Mouse (Mus musculus): Measurements from ENCODE around the gene Ttk. TPM values are rescaled to one million over a fixed set of nuclear protein-coding genes. Genes with fewer than 3 reads are reported as not detected.

Gene Ttk
- polyA plus RNA-seq, 1 experiment from 2014 or later = 26.4 TPM

DNA sequence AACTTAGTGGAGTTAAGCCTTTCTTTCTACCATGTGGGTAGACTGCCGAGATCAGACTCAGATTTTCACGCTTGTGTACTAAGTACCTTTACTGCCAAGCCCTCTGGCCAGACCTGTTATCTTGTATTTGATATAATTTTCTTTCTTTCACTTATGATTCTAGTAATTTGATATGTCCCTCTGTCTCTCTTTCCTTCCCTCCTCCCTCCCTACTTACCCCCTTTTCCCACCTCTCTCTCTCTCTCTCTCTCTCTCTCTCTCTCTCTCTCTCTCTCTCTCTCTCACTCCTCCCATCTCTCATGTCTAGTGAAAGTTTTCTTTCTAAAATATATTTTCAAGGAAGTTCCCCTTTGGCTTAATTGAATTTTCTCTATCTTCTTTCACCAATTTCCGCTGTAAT lies 72.5 kb downstream of the Ttk start:
- Histone ChIP-seq H3K9me3 (replicated peaks) (no peaks in the 10 kb centered on the region), H3K4me1 (no peaks in the 10 kb centered on the region), H3K4me3 (no peak overlapping the region), H3K27me3 (replicated peaks) (no peaks in the 10 kb centered on the region), H3K4me2 (no peak overlapping the region), H3K9ac (no peak overlapping the region), H3K36me3 (no peaks in the 10 kb centered on the region), H3K27ac (no peak overlapping the region)
- WGBS (ENCODE audit: insufficient replicate concordance) = 68% methylated on average over 3 of the region's 3 CpGs
- ATAC-seq = no peak

- Histone ChIP-seq H3K4me2 (no peak overlapping the region), H3K36me3 (no peaks in the 10 kb centered on the region), H3K9ac (no peak overlapping the region), H3K27me3 (replicated peaks) (no peaks in the 10 kb centered on the region), H3K4me1 (no peaks in the 10 kb centered on the region), H3K4me3 (no peak overlapping the region), H3K27ac (no peak overlapping the region), H3K9me3 (replicated peaks) (no peaks in the 10 kb centered on the region)
- 62% methylated on average over 2 of the region's 2 CpGs for WGBS (ENCODE audit: insufficient replicate concordance)
- no peak for ATAC-seq
These were observed 75.3 kb downstream of the Ttk start for GRCm38 (mm10) chr9:83909836-83910235.

DNA sequence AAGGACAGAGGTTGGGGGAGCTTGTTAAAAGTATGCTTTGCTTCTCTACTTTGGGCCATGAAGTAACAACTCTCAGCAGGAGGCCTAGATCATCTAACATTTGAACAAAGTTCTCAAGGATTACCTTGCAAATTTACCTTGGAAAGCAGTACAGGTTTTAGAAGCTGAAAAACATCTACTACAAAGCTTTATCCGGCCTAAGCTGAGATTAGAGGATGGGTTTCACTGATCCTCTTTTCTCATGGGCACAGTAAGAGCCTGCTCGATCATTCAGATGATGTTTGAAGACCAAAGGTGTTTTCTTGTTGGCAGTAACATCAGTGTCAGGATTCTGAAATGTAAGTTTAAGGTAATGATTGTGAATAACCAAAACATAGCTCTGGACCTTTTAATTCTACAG lies 76.4 kb downstream of the Ttk start:
- no peaks in the 10 kb centered on the region for H3K27me3 ChIP-seq (replicated peaks)
- 52% methylated on average over 2 of the region's 2 CpGs for WGBS (ENCODE audit: insufficient replicate concordance)
- no peak overlapping the region for H3K9ac ChIP-seq
- H3K4me1 ChIP-seq = no peaks in the 10 kb centered on the region
- H3K36me3 ChIP-seq = no peaks in the 10 kb centered on the region
- no peak overlapping the region for H3K27ac ChIP-seq
- ATAC-seq = no peak
- H3K4me3 ChIP-seq = no peak overlapping the region
- H3K9me3 ChIP-seq (replicated peaks) = no peaks in the 10 kb centered on the region
- no peak overlapping the region for H3K4me2 ChIP-seq

Other genes with a start within 250 kb of the Ttk start
- gene Elovl4, start 28.4 kb upstream of the Ttk start, polyA plus RNA-seq (2016; fragmentation: Nextera tagmentation; extraction: Ambion mirVana) = 0.60 and 0.83 TPM in 2 replicates
- 22.4 and 24.2 TPM in 2 replicates for gene Bckdhb, start 90.5 kb downstream of the Ttk start, polyA plus RNA-seq (2016; fragmentation: Nextera tagmentation; extraction: Ambion mirVana)

Data from liver, embryonic 12.5 days (tissue).